Mouse (Mus musculus): ENCODE results near the gene Olfr32. TPM values are rescaled to one million over a fixed set of nuclear protein-coding genes. Genes with fewer than 3 reads are reported as not detected.
"Not testable (repeated sequence)": the region's sequence is repeated elsewhere in the genome, so short reads cannot be mapped to it uniquely, and the experiment has no call there.

Olfr32 gene
- polyA plus RNA-seq (2015; fragmentation: Nextera tagmentation; extraction: Ambion mirVana), result not detected in 2 replicates

DNA sequence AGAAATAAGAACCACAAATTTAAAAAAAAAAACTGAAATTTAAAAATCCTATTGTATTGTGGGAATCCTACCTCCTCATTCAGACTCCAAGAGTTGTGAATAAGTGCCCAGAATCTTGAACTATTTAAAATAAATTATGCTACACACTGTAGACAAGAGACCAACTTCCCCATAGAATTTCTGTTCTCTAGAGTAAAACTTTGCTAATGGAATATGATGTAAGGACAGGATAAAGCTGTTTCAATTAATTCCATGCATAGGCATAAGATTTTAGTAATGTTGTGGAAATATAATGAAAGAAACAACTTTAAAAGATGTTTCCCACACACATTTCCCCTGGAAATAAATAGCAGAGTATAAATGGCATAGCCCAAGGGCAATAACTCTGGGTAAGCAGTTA, at the start of gene Olfr32:
TSS of gene Olfr32 (minus strand) at position 101 of the 400 bp plus-strand sequence.
- Histone ChIP-seq H3K36me3 (ENCODE audit: control insufficient read depth, insufficient read depth, low read length) (no peaks in the 10 kb centered on the region), H3K9me3 (replicated peaks; ENCODE audit: control insufficient read depth, low read length) (no peaks in the 10 kb centered on the region), H3K27ac (ENCODE audit: low read length) (no peak within 1 kb of the TSS), H3K4me1 (ENCODE audit: control insufficient read depth, insufficient read depth, low read length) (no peaks in the 10 kb centered on the region), H3K4me3 (replicated peaks; ENCODE audit: low read length) (no peak within 1 kb of the TSS), H3K27me3 (ENCODE audit: control insufficient read depth, insufficient read depth, low read length) (no peaks in the 10 kb centered on the region), H3K4me2 (ENCODE audit: low read depth, low read length) (no peak within 1 kb of the TSS), H3K9ac (ENCODE audit: low read length) (no peak within 1 kb of the TSS)
- no peak for ATAC-seq (ENCODE audit: insufficient read depth, low FRiP score)

DNA sequence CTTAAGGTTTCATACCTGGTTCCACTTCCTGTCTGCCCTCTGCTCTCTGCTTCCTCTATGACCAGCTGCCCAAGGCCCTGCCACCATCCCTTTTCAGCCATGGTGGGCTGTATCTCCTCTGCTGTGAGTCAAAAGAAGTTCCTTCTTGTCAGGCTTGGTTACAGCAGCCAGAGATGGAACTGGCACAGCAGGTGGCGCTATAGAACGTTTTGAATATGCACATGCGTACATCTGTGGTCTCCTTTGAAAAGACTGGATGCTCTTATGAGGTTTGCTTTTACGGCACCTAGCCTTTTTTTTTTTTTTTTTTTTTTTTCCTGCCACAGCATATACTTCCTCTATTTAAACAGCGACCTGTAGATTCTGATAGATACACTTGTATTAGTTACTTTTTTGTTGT, 45.0 kb upstream of the Olfr32 start:
- WGBS, result no CpG with 5 or more reads among the region's 5 CpGs
- ATAC-seq (ENCODE audit: insufficient read depth, low FRiP score); H3K4me2 ChIP-seq (ENCODE audit: low read depth, low read length); H3K36me3 ChIP-seq (ENCODE audit: control insufficient read depth, insufficient read depth, low read length); H3K9me3 ChIP-seq (replicated peaks; ENCODE audit: control insufficient read depth, low read length); H3K9ac ChIP-seq (ENCODE audit: low read length); H3K27ac ChIP-seq (ENCODE audit: low read length); H3K4me1 ChIP-seq (ENCODE audit: control insufficient read depth, insufficient read depth, low read length); H3K4me3 ChIP-seq (replicated peaks; ENCODE audit: low read length); H3K27me3 ChIP-seq (ENCODE audit: control insufficient read depth, insufficient read depth, low read length): not testable (repeated sequence)

DNA sequence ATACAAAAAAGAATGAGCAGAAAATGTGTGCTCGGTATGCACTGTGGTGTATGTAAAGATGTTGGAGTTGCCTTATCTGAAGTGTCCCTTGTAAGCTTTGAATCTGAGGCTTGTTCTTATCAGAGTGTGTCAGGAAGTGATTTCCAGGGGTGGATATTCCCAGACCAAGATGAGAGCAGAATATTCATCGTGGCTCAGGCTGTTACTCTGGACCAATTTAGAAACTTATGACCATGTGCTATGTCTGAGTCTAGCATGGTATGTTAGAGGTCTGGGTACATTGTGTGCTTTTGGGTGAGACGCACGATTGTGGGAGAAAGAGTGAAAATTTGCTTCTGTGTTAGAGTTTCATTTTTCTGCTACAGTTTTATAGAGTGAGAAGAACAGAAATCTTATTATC, 44.0 kb upstream of the Olfr32 start:
- H3K4me1 ChIP-seq (ENCODE audit: control insufficient read depth, insufficient read depth, low read length); H3K9ac ChIP-seq (ENCODE audit: low read length); H3K27ac ChIP-seq (ENCODE audit: low read length); H3K9me3 ChIP-seq (replicated peaks; ENCODE audit: control insufficient read depth, low read length); H3K27me3 ChIP-seq (ENCODE audit: control insufficient read depth, insufficient read depth, low read length); H3K36me3 ChIP-seq (ENCODE audit: control insufficient read depth, insufficient read depth, low read length); ATAC-seq (ENCODE audit: insufficient read depth, low FRiP score); H3K4me2 ChIP-seq (ENCODE audit: low read depth, low read length); H3K4me3 ChIP-seq (replicated peaks; ENCODE audit: low read length): not testable (repeated sequence)
- no CpG with 5 or more reads among the region's 4 CpGs for WGBS

DNA sequence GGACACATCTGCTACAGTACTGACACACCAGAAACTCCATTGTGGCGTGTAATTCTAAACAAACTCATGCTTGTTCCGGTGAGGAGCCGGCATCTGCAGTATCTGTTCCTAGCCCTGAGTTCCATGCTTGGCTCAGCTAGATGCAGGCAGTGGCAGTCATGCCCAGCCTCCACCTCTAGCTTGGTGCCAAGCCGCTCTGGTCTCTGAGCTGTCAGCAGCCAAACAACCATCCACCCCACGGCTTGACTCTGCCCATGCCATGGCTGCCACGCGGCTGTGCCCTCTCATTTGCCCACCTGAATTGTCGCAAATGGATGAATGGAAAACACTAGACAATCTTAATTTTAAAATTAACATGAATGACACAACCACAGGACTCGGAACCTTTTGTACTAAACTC, 11.8 kb upstream of the Olfr32 start:
- no peak for ATAC-seq (ENCODE audit: insufficient read depth, low FRiP score)
- Histone ChIP-seq H3K27me3 (ENCODE audit: control insufficient read depth, insufficient read depth, low read length) (no peaks in the 10 kb centered on the region), H3K9ac (ENCODE audit: low read length) (no peak overlapping the region), H3K4me3 (replicated peaks; ENCODE audit: low read length) (no peak overlapping the region), H3K4me2 (ENCODE audit: low read depth, low read length) (no peak overlapping the region), H3K36me3 (ENCODE audit: control insufficient read depth, insufficient read depth, low read length) (no peaks in the 10 kb centered on the region), H3K27ac (ENCODE audit: low read length) (no peak overlapping the region), H3K9me3 (replicated peaks; ENCODE audit: control insufficient read depth, low read length) (no peaks in the 10 kb centered on the region), H3K4me1 (ENCODE audit: control insufficient read depth, insufficient read depth, low read length) (no peaks in the 10 kb centered on the region)
- 85% methylated on average over 9 of the region's 9 CpGs for WGBS

DNA sequence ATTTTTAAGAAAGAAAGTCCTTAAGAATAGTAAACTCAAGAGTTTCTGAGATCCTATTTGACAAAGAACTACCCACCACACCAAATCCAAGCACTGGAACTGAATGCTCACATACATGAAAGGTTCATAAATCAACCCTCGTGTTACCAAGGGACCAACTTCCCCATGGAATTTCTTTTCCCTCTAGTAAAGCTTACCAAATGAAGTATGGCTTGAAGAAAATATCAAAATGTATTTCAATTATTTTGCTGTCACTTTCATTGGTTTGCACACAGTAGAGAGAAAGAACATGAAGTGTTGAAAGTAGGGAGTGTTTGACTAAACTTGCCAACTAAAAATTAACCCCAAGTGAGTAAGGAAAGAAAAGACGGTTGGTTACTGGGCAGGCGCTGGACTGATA, 10.9 kb upstream of the Olfr32 start, which contains the start of gene Olfr1270:
TSS of gene Olfr1270 (minus strand) at position 101 of the 400 bp plus-strand sequence.
- no peak within 1 kb of the TSS for H3K4me2 ChIP-seq (ENCODE audit: low read depth, low read length)
- 79% methylated on average over 3 of the region's 3 CpGs for WGBS
- no peaks in the 10 kb centered on the region for H3K27me3 ChIP-seq (ENCODE audit: control insufficient read depth, insufficient read depth, low read length)
- H3K4me3 ChIP-seq (replicated peaks; ENCODE audit: low read length), result no peak within 1 kb of the TSS
- H3K4me1 ChIP-seq (ENCODE audit: control insufficient read depth, insufficient read depth, low read length), result no peaks in the 10 kb centered on the region
- H3K36me3 ChIP-seq (ENCODE audit: control insufficient read depth, insufficient read depth, low read length), result no peaks in the 10 kb centered on the region
- no peak within 1 kb of the TSS for H3K27ac ChIP-seq (ENCODE audit: low read length)
- H3K9ac ChIP-seq (ENCODE audit: low read length), result no peak within 1 kb of the TSS
- ATAC-seq (ENCODE audit: insufficient read depth, low FRiP score), result no peak
- no peaks in the 10 kb centered on the region for H3K9me3 ChIP-seq (replicated peaks; ENCODE audit: control insufficient read depth, low read length)

DNA sequence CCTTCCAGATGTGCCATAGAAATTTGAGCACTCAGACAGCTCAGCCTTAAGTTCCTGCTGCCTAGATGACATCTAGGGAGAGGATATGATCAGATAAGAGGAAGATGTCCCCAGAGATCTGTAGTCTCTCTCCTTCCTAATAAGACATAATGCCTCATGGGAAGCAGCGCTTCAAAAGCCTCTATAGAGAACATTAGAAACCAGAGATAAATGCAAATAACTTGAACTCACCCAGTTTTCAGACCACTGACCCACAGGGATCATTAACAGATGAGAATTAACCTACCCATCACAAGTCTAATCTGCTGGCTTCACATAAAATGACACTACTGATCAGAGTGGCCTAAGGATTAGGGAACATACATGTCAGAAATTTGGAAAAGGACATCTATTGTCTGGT, 20.8 kb downstream of the Olfr32 start, which contains the start of gene Olfr1269:
TSS of gene Olfr1269 (minus strand) at position 101 of the 400 bp plus-strand sequence.
- no peaks in the 10 kb centered on the region for H3K9me3 ChIP-seq (replicated peaks; ENCODE audit: control insufficient read depth, low read length)
- no peak for ATAC-seq (ENCODE audit: insufficient read depth, low FRiP score)

More for the DNA sequence above, 20.8 kb downstream of the Olfr32 start, which contains the start of gene Olfr1269:
- Histone ChIP-seq H3K36me3 (ENCODE audit: control insufficient read depth, insufficient read depth, low read length) (no peaks in the 10 kb centered on the region), H3K4me3 (replicated peaks; ENCODE audit: low read length) (no peak within 1 kb of the TSS), H3K27me3 (ENCODE audit: control insufficient read depth, insufficient read depth, low read length) (no peaks in the 10 kb centered on the region), H3K27ac (ENCODE audit: low read length) (no peak within 1 kb of the TSS), H3K9ac (ENCODE audit: low read length) (no peak within 1 kb of the TSS), H3K4me2 (ENCODE audit: low read depth, low read length) (no peak within 1 kb of the TSS), H3K4me1 (ENCODE audit: control insufficient read depth, insufficient read depth, low read length) (no peaks in the 10 kb centered on the region)
- WGBS, result 87% methylated on average over 1 of the region's 1 CpGs

Other genes with a start within 250 kb of the Olfr32 start
- not detected in 2 replicates for gene Olfr1258, start 215.0 kb downstream of the Olfr32 start, polyA plus RNA-seq (2015; fragmentation: Nextera tagmentation; extraction: Ambion mirVana)
- not detected in 2 replicates for gene Olfr1259, start 193.6 kb downstream of the Olfr32 start, polyA plus RNA-seq (2015; fragmentation: Nextera tagmentation; extraction: Ambion mirVana)
- not detected in 2 replicates for gene Olfr1260, start 168.0 kb downstream of the Olfr32 start, polyA plus RNA-seq (2015; fragmentation: Nextera tagmentation; extraction: Ambion mirVana)
- not detected in 2 replicates for gene Olfr1261, start 151.1 kb downstream of the Olfr32 start, polyA plus RNA-seq (2015; fragmentation: Nextera tagmentation; extraction: Ambion mirVana)
- gene Olfr1262, start 142.2 kb downstream of the Olfr32 start, polyA plus RNA-seq (2015; fragmentation: Nextera tagmentation; extraction: Ambion mirVana), result not detected in 2 replicates
- gene Olfr1263, start 130.2 kb downstream of the Olfr32 start, polyA plus RNA-seq (2015; fragmentation: Nextera tagmentation; extraction: Ambion mirVana), result not detected in 2 replicates
- gene Olfr1264, start 116.7 kb downstream of the Olfr32 start, polyA plus RNA-seq (2015; fragmentation: Nextera tagmentation; extraction: Ambion mirVana), result not detected in 2 replicates
- gene Olfr1265, start 107.0 kb downstream of the Olfr32 start, polyA plus RNA-seq (2015; fragmentation: Nextera tagmentation; extraction: Ambion mirVana), result not detected in 2 replicates
- gene Olfr140, start 78.7 kb downstream of the Olfr32 start, polyA plus RNA-seq (2015; fragmentation: Nextera tagmentation; extraction: Ambion mirVana), result not detected in 2 replicates
- gene Olfr1269, start 20.9 kb downstream of the Olfr32 start, polyA plus RNA-seq (2015; fragmentation: Nextera tagmentation; extraction: Ambion mirVana), result not detected in 2 replicates
- gene Olfr1270, start 10.8 kb upstream of the Olfr32 start, polyA plus RNA-seq (2015; fragmentation: Nextera tagmentation; extraction: Ambion mirVana), result not detected in 2 replicates
- not detected in 2 replicates for gene Olfr1506, start 82.2 kb upstream of the Olfr32 start, polyA plus RNA-seq (2015; fragmentation: Nextera tagmentation; extraction: Ambion mirVana)
- not detected in 2 replicates for gene Olfr142, start 115.3 kb upstream of the Olfr32 start, polyA plus RNA-seq (2015; fragmentation: Nextera tagmentation; extraction: Ambion mirVana)
- not detected in 2 replicates for gene Olfr1271, start 128.7 kb upstream of the Olfr32 start, polyA plus RNA-seq (2015; fragmentation: Nextera tagmentation; extraction: Ambion mirVana)
- gene Olfr1272, start 150.5 kb upstream of the Olfr32 start, polyA plus RNA-seq (2015; fragmentation: Nextera tagmentation; extraction: Ambion mirVana), result not detected in 2 replicates
- 0.05 TPM in 1 of 2 replicates, not detected in the other for gene Gm13769, start 179.9 kb upstream of the Olfr32 start, polyA plus RNA-seq (2015; fragmentation: Nextera tagmentation; extraction: Ambion mirVana)

Data from stomach, embryonic 16.5 days (tissue).